Mouse (Mus musculus): ENCODE results near the gene H2-Ke6. TPM values are rescaled to one million over a fixed set of nuclear protein-coding genes. Genes with fewer than 3 reads are reported as not detected.
A peak's percentile ranks its signal among the peaks of the same experiment; 100 is the strongest.

The H2-Ke6 gene
- total RNA-seq (2014; fragmentation: Nextera tagmentation) (35.4 and 67.3 TPM in 2 replicates), total RNA-seq (2017) (27.1 and 30.1 TPM in 2 replicates)

DNA sequence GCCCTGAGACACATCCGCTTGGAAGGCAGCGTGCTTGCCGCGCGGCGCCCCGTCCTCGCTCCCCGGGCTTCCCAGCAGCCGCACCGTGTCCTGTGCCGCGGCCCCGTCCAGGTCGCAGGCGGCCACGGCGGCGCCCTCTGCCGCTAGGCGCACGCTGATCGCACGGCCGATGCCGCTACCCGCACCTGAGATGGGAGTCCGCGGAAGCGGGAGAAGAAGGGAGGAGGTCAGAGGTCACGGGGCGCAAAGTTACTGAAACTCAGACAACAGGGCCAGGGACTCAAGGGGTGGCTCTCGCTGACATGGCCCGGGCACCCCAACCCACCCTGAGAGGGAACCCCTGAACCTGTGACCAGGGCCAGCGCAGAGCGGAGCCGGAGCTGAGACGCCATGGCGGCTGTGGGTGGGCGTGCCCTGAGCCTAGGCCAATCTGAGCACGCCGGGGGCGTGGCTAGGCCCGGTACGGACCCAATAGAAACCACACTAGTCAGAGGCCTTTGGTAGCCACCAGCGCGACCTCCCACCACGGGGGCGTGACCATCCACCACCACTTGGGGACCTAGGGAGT lies at the start of gene H2-Ke6:
Gene H2-Ke6 (minus strand): TSS at position 405 of the 568 bp plus-strand sequence.
- peak; percentile 50 for ATAC-seq (replicated peaks; ENCODE audit: poor library complexity, severe bottlenecking)

GRCm38 (mm10) chr17:34077549-34077948 lies 49.7 kb upstream of the H2-Ke6 start:
- peak; percentile 55 for ATAC-seq (replicated peaks; ENCODE audit: poor library complexity, severe bottlenecking)

- ATAC-seq (replicated peaks; ENCODE audit: poor library complexity, severe bottlenecking), result no peak
Observed at GRCm38 (mm10) chr17:34075271-34075670, 47.4 kb upstream of the H2-Ke6 start.

DNA sequence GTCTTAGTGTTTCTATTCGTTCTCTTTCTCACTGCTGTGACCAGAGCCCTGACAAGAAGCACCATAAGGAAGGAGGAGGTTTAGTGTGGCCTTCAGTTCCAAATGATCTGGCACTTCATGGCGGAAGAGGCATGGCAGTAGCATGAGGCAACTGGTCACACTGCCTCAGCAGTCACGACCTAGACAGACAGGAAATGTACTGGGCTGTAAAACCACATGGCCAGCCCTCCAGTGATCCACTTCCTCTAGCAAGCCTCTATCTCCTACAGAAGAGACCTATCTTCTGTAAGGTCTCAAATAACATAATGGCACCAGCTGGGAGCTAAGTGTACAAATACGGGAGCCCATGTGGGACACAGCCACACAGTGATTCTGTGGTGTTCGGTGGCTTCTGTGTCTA lies 44.2 kb upstream of the H2-Ke6 start:
- peak; percentile 76 for ATAC-seq (replicated peaks; ENCODE audit: poor library complexity, severe bottlenecking)

- peak; percentile 43 for ATAC-seq (replicated peaks; ENCODE audit: poor library complexity, severe bottlenecking)
Observed at GRCm38 (mm10) chr17:34068864-34069263, 41.0 kb upstream of the H2-Ke6 start.

- peak; percentile 84 for ATAC-seq (replicated peaks; ENCODE audit: poor library complexity, severe bottlenecking)
Observed at GRCm38 (mm10) chr17:34057224-34057623, 29.4 kb upstream of the H2-Ke6 start.

DNA sequence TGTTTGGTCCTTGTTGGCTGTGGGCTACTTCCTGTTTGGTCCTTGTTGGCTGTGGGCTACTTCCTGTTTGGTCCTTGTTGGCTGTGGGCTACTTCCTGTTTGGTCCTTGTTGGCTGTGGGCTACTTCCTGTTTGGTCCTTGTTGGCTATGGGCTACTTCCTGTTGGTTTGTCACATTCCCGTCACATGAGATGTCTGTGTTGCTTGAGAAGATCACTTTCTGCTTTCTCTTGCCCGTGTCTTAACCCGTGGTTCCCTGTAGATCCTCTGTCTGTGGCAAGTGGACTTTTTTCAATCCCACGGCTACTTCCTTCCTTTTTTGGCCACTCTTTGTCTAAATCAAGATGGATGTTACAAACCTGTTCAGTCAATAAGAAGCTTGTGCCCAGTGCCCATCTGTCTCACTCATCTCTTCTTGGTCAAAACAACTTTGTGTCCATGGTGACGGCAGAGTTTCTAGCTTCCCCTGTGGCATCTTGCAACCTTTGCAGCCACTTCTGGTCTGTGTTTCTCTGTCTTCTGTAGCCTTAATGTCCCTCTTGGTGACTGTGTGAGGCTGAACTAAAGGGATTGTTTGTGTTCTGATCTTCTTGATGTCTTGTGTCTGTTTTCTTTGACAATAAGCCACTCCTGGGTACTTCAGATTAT lies 19.7 kb upstream of the H2-Ke6 start:
- peak; percentile 84 for ATAC-seq (replicated peaks; ENCODE audit: poor library complexity, severe bottlenecking)

- no peak for ATAC-seq (replicated peaks; ENCODE audit: poor library complexity, severe bottlenecking)
Observed at GRCm38 (mm10) chr17:34045941-34046340, 18.1 kb upstream of the H2-Ke6 start.

- ATAC-seq (replicated peaks; ENCODE audit: poor library complexity, severe bottlenecking), result peak; percentile 29; the same call in 1 of the 2 replicates
Observed at GRCm38 (mm10) chr17:34039562-34040450, 11.9 kb upstream of the H2-Ke6 start.

- no peak; the same call in 1 of the 2 replicates for ATAC-seq (replicated peaks; ENCODE audit: poor library complexity, severe bottlenecking)
Observed at GRCm38 (mm10) chr17:34038878-34039561, 11.2 kb upstream of the H2-Ke6 start, which contains the start of gene Col11a2. TSS of gene Col11a2 (plus strand) at chr17:34039437.

DNA sequence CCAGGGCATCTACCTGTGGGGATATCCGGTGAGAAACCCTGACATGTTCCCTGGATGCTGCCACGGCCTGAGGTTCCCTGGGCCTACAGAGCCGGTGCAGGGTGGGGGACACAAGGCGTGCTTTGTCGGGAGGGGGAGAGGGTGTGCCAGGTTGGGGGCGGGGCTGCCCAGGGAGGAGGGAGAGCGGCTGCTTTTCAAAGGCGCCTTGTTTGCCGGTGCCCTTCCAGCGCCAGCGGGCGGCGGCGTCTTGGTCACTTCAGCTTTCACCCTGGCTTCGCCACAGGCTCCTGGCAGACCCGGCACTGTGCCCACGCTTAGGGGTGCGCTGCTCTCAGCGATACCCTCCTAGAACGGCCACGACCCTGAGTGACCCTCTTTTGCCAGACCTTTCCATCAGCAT lies 10.6 kb upstream of the H2-Ke6 start:
- no peak for ATAC-seq (replicated peaks; ENCODE audit: poor library complexity, severe bottlenecking)

- no peak for ATAC-seq (replicated peaks; ENCODE audit: poor library complexity, severe bottlenecking)
Observed at GRCm38 (mm10) chr17:34037241-34037640, 9.4 kb upstream of the H2-Ke6 start.

GRCm38 (mm10) chr17:34036647-34037046 lies 8.8 kb upstream of the H2-Ke6 start:
- ATAC-seq (replicated peaks; ENCODE audit: poor library complexity, severe bottlenecking), result no peak

DNA sequence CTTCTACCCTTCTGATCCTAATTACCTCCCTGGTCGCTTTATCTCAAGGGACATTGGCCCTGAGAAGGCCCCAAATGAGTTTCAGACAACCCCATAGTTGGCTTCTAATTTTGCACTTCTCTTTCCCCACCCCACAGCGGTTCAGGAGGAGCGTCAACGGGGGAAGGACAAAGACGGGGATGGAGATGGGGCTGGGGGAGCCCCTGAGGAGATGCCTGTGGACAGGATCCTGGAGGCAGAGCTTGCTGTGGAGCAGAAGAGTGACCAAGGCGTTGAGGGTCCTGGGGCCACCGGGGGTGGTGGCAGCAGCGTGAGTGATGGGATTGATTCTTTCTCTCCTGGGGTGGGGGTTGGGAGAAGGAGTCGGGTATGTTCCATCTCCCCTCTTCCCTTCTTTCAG lies 7.7 kb upstream of the H2-Ke6 start:
- ATAC-seq (replicated peaks; ENCODE audit: poor library complexity, severe bottlenecking), result no peak

- ATAC-seq (replicated peaks; ENCODE audit: poor library complexity, severe bottlenecking), result 0 out of 2 replicates have a peak, but pooled peaks have one; percentile 9
Observed at GRCm38 (mm10) chr17:34034064-34034463, 6.2 kb upstream of the H2-Ke6 start.

DNA sequence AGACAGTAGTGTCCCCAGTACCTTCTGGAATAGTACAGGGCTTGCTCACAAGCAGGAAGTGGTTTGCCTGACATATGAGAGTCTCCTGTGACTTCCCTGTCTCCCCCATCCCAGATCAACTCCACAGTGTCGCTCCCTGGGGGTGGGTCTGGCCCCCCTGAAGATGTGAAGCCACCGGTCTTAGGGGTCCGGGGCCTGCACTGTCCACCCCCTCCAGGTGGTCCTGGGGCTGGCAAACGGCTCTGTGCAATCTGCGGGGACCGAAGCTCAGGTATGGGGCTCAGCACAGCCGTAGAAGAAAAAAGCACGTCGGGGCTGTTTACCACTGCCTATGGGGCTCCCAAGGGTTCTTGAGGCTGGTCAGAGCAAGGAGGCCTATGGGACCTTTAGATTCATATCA lies 5.6 kb upstream of the H2-Ke6 start:
- ATAC-seq (replicated peaks; ENCODE audit: poor library complexity, severe bottlenecking), result no peak

GRCm38 (mm10) chr17:34032806-34033205 lies 4.9 kb upstream of the H2-Ke6 start:
- peak; percentile 6; the same call in 1 of the 2 replicates for ATAC-seq (replicated peaks; ENCODE audit: poor library complexity, severe bottlenecking)

DNA sequence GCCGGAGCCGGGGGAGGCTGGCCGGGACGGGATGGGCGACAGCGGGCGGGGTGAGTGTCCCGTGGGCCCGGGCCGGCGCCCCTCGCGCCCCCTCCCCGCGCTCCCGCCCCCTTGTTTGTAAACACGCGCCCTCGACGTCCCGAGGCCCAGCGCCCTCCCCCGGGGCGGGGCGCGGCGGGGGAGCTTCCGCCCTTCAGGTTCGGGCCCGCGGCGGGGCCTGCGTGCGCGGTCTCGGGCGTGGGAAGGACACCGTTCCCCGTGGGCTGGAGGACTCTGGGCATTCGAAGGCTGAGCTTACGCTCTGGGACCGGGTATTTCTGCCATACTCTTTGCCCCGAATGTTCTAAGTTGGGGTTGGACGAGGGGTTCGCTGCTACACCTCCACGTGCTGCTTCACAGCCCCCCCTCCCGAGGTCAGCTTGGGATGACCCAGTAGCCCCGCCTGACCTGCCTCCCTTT lies 4.3 kb upstream of the H2-Ke6 start:
- no peak for ATAC-seq (replicated peaks; ENCODE audit: poor library complexity, severe bottlenecking)

DNA sequence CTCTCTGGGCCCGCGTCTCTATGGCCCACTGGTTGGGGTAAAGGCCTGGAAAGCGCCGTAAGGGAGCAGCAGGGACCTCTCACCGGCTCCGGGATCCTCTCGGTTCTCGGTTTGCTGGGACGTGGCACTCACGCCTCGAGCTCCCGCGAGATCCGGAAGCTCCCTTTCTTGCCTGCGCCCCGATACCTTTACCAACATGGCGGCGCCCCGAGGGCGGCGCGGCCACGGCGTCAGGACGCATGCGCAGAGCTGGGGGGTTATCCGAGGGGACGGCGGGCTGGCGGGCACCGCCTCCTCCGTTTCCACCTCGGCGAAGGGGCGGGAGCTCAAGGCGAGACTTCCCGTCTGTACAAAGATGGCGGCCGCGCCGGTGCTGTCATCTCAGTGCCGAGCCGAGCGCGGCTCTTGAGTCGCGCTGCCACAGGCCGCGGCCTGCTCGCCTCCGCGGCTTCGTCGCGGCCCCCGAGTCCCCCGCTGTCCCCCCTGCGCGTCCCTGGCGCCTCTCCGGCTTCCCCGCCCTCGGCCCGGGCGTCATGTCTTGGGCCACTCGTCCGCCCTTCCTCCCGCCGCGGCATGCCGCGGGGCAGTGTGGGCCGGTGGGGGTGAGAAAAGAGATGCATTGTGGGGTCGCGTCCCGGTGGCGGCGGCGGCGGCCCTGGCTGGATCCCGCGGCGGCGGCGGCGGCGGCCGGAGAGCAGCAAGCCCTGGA lies 3.8 kb upstream of the H2-Ke6 start, which contains the start of the genes Slc39a7 and Rxrb:
Gene Slc39a7 (minus strand): TSS at position 218 of the 709 bp plus-strand sequence.
Gene Rxrb (plus strand): TSS at position 348 of the 709 bp plus-strand sequence.
- peak; percentile 52 for ATAC-seq (replicated peaks; ENCODE audit: poor library complexity, severe bottlenecking)

Data from granulocyte monocyte progenitor cell, adult 5-6 weeks (primary cell).